Mouse (Mus musculus) embryonic facial prominence, embryonic 14.5 days (tissue): ENCODE data around the gene Fut2. TPM values are rescaled to one million over a fixed set of nuclear protein-coding genes. Genes with fewer than 3 reads are reported as not detected.
A peak's percentile ranks its signal among the peaks of the same experiment; 100 is the strongest.

Source experiments
- ATAC-seq: fragments of 200-750 bp; cut with Nextera tagmentation; 2 replicates; pipeline ENCODE4 v1.8.0; 2017; ENCODE audit warnings: low read depth, moderate number of reproducible peaks, moderate TSS enrichment
- DNase-seq: peaks from one replicate; pipeline ENCODE4 v3.0.0-alpha.2; 2015; ENCODE audit warnings: low spot score
- H3K27ac ChIP-seq: fragments of 300-500 bp; sonication (generic); replicated peaks from 2 replicates; pipeline ENCODE4 v1.5.1; 2014; ENCODE audit warnings: low read depth, mild to moderate bottlenecking, low read length, moderate library complexity
- H3K27me3 ChIP-seq: fragments of 300-500 bp; sonication (generic); replicated peaks from 2 replicates; pipeline ENCODE4 v1.6.1; 2014; ENCODE audit warnings: low read length; ENCODE audit not compliant: control insufficient read depth, insufficient read depth
- H3K36me3 ChIP-seq: fragments of 300-500 bp; sonication (generic); 2 replicates; pipeline ENCODE4 v1.6.1; 2014; ENCODE audit warnings: low read length, mixed read lengths; ENCODE audit not compliant: control insufficient read depth, insufficient read depth
- H3K4me1 ChIP-seq: fragments of 300-500 bp; sonication (generic); 2 replicates; pipeline ENCODE4 v1.6.1; 2014; ENCODE audit warnings: antibody characterized with exemption, low read length; ENCODE audit not compliant: control insufficient read depth, insufficient read depth
- H3K4me2 ChIP-seq: fragments of 300-500 bp; sonication (generic); 2 replicates; pipeline ENCODE4 v1.6.1; 2014; ENCODE audit warnings: low read depth, mild to moderate bottlenecking, low read length, moderate library complexity, mixed read lengths
- H3K4me3 ChIP-seq: fragments of 300-500 bp; sonication (generic); 2 replicates; pipeline ENCODE4 v1.5.1; 2014; ENCODE audit warnings: low read depth, mild to moderate bottlenecking, low read length
- H3K9ac ChIP-seq: fragments of 300-500 bp; sonication (generic); 2 replicates; pipeline ENCODE4 v1.6.1; 2014; ENCODE audit warnings: low read depth, mild to moderate bottlenecking, low read length, moderate library complexity, mixed read lengths
- H3K9me3 ChIP-seq: fragments of 300-500 bp; sonication (generic); 2 replicates; pipeline ENCODE4 v1.6.1; 2016; ENCODE audit warnings: low read length; ENCODE audit not compliant: control insufficient read depth
- WGBS: fragments of 180-500 bp; shearing (Covaris S2); extraction: QIAGEN DNeasy Blood & Tissue Kit; methylation state at CpG from one replicate; pipeline ENCODE4 v1.1.7; 2014; 5-methylcytosine and 5-hydroxymethylcytosine counted together
- polyA plus RNA-seq: library from polyadenylated mRNA; unstranded; fragments of >200 nt; fragmentation: Nextera tagmentation; extraction: Ambion mirVana; gene quantifications from 2 replicates; pipeline ENCODE4 v1.2.1, GENCODE M21; 2014

Gene Fut2
- polyA plus RNA-seq, 1 experiment from 2014 or later: 1.9 TPM

DNA sequence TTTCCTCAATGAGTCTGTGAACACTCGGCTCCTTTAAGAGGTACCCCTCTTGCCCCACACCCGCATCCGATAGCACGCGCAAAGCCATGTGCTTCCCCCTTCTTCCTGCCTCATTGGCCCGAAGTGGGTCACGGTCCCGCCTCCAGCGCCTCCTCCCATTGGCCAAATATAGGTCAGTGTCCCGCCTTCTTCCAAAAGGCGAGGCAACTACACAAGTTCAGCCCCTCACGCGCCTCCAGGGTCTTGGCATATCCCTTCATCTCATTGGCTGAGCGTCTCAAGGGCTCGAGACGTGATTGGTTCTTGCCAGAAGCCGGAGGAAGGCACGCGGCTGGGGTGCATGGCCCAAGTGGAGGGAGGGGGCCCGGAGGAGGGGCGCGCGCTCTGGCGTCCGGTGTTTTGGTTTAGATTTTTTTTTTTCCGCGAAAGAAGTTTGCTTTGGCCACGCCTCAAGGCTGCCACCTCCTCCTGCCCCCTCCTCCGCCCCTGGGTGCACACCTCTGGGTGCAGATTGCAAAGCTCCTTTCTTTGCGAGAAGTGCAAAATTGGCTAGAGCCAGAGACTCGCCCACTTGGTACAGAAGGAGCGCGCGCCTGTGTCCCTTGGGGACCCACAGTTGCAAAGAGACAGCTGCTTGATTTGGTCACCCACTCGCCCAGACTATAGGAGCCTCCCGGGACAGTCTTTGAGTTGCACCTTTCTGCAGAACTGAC, 38.7 kb upstream of the Fut2 start, which contains the start of gene Dbp:
Gene Dbp (plus strand): TSS at position 359 of the 713 bp plus-strand sequence.
- Histone ChIP-seq H3K9ac (peak within 1 kb of the TSS; percentile 82), H3K36me3 (peaks cover 4% of the 10 kb centered on the region; the same call in 1 of the 2 replicates), H3K27me3 (peaks cover 6% of the 10 kb centered on the region; the same call in 1 of the 2 replicates), H3K9me3 (no peaks in the 10 kb centered on the region), H3K4me1 (peaks cover 44% of the 10 kb centered on the region), H3K27ac (peak within 1 kb of the TSS; percentile 79), H3K4me3 (peak within 1 kb of the TSS; percentile 65), H3K4me2 (peak within 1 kb of the TSS; percentile 93)
- peak; percentile 90 for ATAC-seq
- under 1% methylated on average over 32 of the region's 36 CpGs for whole genome bisulfite sequencing
- peak; percentile 100 for DNase-seq

- Histone ChIP-seq H3K4me3 (peak overlapping the region; percentile 37), H3K27ac (peak overlapping the region; percentile 79), H3K9me3 (no peaks in the 10 kb centered on the region), H3K36me3 (no peaks in the 10 kb centered on the region), H3K27me3 (peaks cover 14% of the 10 kb centered on the region), H3K9ac (peak overlapping the region; percentile 61), H3K4me2 (peak overlapping the region; percentile 93), H3K4me1 (peaks cover 48% of the 10 kb centered on the region)
- DNase-seq: peak; percentile 90
- WGBS: under 1% methylated on average over 13 of the region's 13 CpGs
- peak; percentile 38 for ATAC-seq
Measured at GRCm38 (mm10) chr7:45704046-45704559, 37.9 kb upstream of the Fut2 start.

- 47% methylated on average over 11 of the region's 12 CpGs for WGBS
- DNase-seq: no peak
- Histone ChIP-seq H3K9ac (peak overlapping the region; percentile 61), H3K9me3 (no peaks in the 10 kb centered on the region), H3K36me3 (no peaks in the 10 kb centered on the region), H3K27ac (peak overlapping the region; percentile 79), H3K4me1 (peaks cover 45% of the 10 kb centered on the region), H3K27me3 (peaks cover 19% of the 10 kb centered on the region), H3K4me2 (peak overlapping the region; percentile 93), H3K4me3 (peak overlapping the region; percentile 37)
- no peak for ATAC-seq
Measured at GRCm38 (mm10) chr7:45703521-45704033, 37.4 kb upstream of the Fut2 start.

DNA sequence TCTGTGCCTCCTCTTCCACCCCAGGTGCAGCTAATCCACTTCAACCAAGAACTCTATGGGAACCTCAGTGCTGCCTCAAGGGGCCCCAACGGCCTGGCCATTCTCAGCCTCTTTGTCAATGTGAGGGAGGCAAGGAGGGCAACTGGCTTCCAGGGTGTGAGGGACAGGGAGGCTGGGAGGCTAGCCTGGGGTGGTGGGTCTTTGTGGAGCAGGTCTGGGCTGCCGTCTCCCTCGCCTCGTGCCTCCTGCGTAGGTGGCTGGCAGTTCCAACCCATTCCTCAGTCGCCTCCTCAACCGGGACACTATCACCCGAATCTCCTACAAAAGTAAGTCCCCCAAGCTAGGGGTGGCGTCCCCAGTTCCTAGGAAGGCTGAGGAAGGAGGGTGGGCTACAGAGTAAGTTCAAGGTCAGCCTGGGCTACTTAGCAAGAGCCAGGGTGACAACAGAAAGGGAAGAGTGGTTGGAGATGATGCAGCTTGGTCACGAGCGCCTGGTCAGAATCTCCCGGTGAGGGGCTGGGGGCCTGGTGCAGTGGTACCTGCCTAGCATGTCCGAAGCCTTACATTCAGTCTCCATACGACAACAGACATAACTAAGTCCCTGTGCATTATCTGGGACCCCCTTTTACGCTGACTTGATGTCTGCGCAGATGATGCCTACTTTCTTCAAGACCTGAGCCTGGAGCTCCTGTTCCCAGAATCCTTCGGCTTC, 36.8 kb upstream of the Fut2 start:
- Histone ChIP-seq H3K27ac (no peak overlapping the region; the same call in 1 of the 2 replicates), H3K4me3 (no peak overlapping the region), H3K36me3 (no peaks in the 10 kb centered on the region), H3K4me1 (peaks cover 38% of the 10 kb centered on the region), H3K4me2 (no peak overlapping the region), H3K9me3 (no peaks in the 10 kb centered on the region), H3K9ac (no peak overlapping the region), H3K27me3 (peaks cover 24% of the 10 kb centered on the region)
- DNase-seq: no peak
- WGBS: 90% methylated on average over 17 of the region's 17 CpGs
- ATAC-seq: no peak

DNA sequence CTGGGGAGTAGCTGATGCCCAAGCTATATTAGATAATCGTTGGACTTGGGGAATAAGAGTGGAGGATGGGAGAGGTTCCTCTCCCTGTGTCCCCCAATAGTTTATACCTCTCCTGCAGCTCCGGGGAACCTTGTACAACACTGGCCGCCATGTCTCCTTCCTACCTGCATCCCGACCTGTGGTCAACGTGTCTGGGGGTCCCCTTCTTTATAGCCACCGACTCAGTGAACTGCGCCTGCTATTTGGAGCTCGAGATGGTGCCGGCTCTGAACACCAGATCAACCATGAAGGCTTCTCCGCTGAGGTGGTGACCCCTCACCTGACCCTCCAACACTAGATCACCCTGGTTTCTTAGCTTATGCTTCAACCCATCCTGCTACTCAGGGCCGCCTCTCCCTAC, 36.1 kb upstream of the Fut2 start:
- Histone ChIP-seq H3K4me2 (no peak overlapping the region), H3K9me3 (no peaks in the 10 kb centered on the region), H3K27ac (no peak overlapping the region), H3K4me3 (no peak overlapping the region), H3K27me3 (peaks cover 24% of the 10 kb centered on the region), H3K4me1 (peaks cover 32% of the 10 kb centered on the region), H3K36me3 (no peaks in the 10 kb centered on the region), H3K9ac (no peak overlapping the region)
- ATAC-seq: no peak
- no peak for DNase-seq
- WGBS: 93% methylated on average over 11 of the region's 11 CpGs

DNA sequence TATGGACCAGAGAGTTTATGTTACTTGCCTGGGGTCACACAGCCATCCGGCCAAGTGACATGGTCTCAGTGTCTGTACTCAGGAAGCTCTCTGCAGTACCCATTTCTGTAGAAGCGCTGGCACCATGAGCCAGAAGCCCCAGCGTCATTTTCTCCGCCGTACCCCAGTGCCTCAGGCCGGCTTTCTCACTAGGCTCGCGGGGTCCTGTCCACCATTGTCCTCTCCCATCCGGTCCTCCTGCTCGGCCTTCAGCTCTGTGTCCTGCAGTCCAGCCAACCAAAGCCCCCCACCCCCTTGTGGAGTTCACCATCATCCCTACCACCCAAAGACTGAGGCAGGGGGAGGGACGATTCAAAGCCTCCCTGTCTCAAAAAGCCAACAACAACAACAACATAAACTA, 35.4 kb upstream of the Fut2 start:
- WGBS: 85% methylated on average over 11 of the region's 11 CpGs
- H3K27ac ChIP-seq: no peak overlapping the region
- H3K4me1 ChIP-seq: peaks cover 29% of the 10 kb centered on the region
- H3K27me3 ChIP-seq: peaks cover 24% of the 10 kb centered on the region
- ATAC-seq (no peak), DNase-seq (no peak)
- 0 out of 2 replicates have a peak overlapping the region, but pooled peaks have one; percentile 30 for H3K9ac ChIP-seq
- no peak overlapping the region for H3K4me3 ChIP-seq
- H3K9me3 ChIP-seq: no peaks in the 10 kb centered on the region
- no peaks in the 10 kb centered on the region for H3K36me3 ChIP-seq
- peak overlapping the region; percentile 87 for H3K4me2 ChIP-seq

GRCm38 (mm10) chr7:45701072-45701471, 34.9 kb upstream of the Fut2 start:
- H3K4me3 ChIP-seq: peak overlapping the region; percentile 46
- no peaks in the 10 kb centered on the region for H3K36me3 ChIP-seq
- H3K27me3 ChIP-seq: peaks cover 24% of the 10 kb centered on the region
- H3K9ac ChIP-seq: peak overlapping the region; percentile 30; the same call in 1 of the 2 replicates
- H3K4me1 ChIP-seq: peaks cover 29% of the 10 kb centered on the region
- DNase-seq (peak; percentile 39), ATAC-seq (no peak)
- no peaks in the 10 kb centered on the region for H3K9me3 ChIP-seq
- H3K4me2 ChIP-seq: peak overlapping the region; percentile 87
- WGBS: 33% methylated on average over 11 of the region's 11 CpGs
- H3K27ac ChIP-seq: peak overlapping the region; percentile 45; the same call in 1 of the 2 replicates

DNA sequence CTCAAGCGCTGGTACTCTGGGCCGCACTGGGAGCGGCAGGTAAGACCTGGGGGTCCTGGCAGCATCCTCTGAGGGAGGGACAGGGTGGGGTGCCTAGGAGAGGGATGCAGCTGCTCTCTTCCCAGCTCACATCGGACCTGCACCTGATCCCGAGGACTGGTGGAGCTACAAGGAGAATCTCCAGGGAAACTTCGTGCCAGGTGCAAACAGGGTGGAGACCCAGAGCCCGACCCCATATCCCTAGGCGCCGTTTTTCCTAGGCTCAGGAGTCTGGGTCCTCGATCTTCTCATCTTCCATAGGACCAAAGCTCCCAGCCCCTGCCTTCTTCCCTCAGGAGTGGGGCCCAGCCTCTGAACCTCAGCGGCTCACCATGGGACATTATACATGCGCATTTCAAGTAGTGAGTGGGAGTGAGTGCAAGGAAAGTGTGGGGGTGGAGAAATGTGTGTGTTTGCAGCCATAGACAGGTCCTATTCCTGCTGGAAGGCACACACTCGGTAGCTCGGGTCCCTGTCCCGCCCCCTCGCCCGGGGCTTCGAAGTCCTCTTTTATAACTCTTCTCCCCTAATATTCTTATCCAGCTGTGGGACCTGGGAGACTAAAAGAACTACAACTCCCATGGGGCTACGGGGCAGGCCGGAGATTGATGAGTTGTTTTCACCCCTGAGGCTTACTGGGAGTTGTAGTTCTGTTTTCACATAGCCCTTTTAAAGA, 34.3 kb upstream of the Fut2 start:
- H3K27me3 ChIP-seq: peaks cover 24% of the 10 kb centered on the region
- H3K4me2 ChIP-seq: peak overlapping the region; percentile 87
- peak overlapping the region; percentile 63 for H3K9ac ChIP-seq
- no peaks in the 10 kb centered on the region for H3K9me3 ChIP-seq
- ATAC-seq (no peak), DNase-seq (peak; percentile 94)
- peaks cover 24% of the 10 kb centered on the region for H3K4me1 ChIP-seq
- no peaks in the 10 kb centered on the region for H3K36me3 ChIP-seq
- H3K4me3 ChIP-seq: peak overlapping the region; percentile 46
- H3K27ac ChIP-seq: no peak overlapping the region
- under 1% methylated on average over 20 of the region's 20 CpGs for WGBS
